Comparison of ENCODE assay signal across 16 mouse cellular contexts in genomic region chr1:159842876-159843275, GRCm38 (mm10).
"Had no signal": no experiment of that assay in that cellular context is flagged by ENCODE, and none has a peak within 500 bp of the region (broad histone marks: within the 10 kb centered on the region; RNA-seq: fewer than 3 reads in every experiment).

No protein-coding gene starts in this region.

- DNase-seq: gastrocnemius, postnatal 14 days; gastrocnemius, postnatal 36 days; heart, adult 11 months; heart, adult 2 months; heart, postnatal 14 days; heart, postnatal 36 days; kidney, adult 11 months; kidney, adult 2 months; kidney, postnatal 14 days; kidney, postnatal 36 days; layer of hippocampus, adult 9-11 months; layer of hippocampus, postnatal 36 days; left cerebral cortex, postnatal 4 days had no signal

- ATAC-seq: hindbrain, postnatal 0 days; intestine, embryonic 16.5 days; liver, embryonic 12.5 days had no signal
